Mouse (Mus musculus): ENCODE measurements around the gene Gm10295.

Gm10295 gene

GRCm38 (mm10) chr7:71355596-71355995 lies 4.3 kb upstream of the Gm10295 start:
- no peak for DNase-seq (ENCODE audit: low spot score in 2 of 2)

GRCm38 (mm10) chr7:71348922-71349321 lies 2.4 kb downstream of the Gm10295 start:
- no peak for DNase-seq (ENCODE audit: low spot score in 2 of 2)

GRCm38 (mm10) chr7:71324919-71325583 lies 26.2 kb downstream of the Gm10295 start:
- DNase-seq (ENCODE audit: low spot score in 2 of 2), result no peak

- no peak for DNase-seq (ENCODE audit: low spot score in 2 of 2)
Observed at GRCm38 (mm10) chr7:71313148-71313765, 38.0 kb downstream of the Gm10295 start.

- no peak for DNase-seq (ENCODE audit: low spot score in 2 of 2)
Observed at GRCm38 (mm10) chr7:71312375-71312774, 38.9 kb downstream of the Gm10295 start.

GRCm38 (mm10) chr7:71311411-71311810 lies 39.9 kb downstream of the Gm10295 start:
- no peak for DNase-seq (ENCODE audit: low spot score in 2 of 2)

- DNase-seq (ENCODE audit: low spot score in 2 of 2), result no peak
Observed at GRCm38 (mm10) chr7:71308051-71308450, 43.2 kb downstream of the Gm10295 start.

- no peak for DNase-seq (ENCODE audit: low spot score in 2 of 2)
Observed at GRCm38 (mm10) chr7:71302714-71303113, 48.6 kb downstream of the Gm10295 start.
